Mouse (Mus musculus) spleen, postnatal 36 days (tissue): ENCODE measurements around the gene Chchd4.

Experiments
- DNase-seq, 2 experiments: peaks; one replicate each; pipeline ENCODE4 v3.0.0; 2022; ENCODE audit warnings: low spot score in 2 of 2, mixed read lengths in 1 of 2

Gene Chchd4

DNA sequence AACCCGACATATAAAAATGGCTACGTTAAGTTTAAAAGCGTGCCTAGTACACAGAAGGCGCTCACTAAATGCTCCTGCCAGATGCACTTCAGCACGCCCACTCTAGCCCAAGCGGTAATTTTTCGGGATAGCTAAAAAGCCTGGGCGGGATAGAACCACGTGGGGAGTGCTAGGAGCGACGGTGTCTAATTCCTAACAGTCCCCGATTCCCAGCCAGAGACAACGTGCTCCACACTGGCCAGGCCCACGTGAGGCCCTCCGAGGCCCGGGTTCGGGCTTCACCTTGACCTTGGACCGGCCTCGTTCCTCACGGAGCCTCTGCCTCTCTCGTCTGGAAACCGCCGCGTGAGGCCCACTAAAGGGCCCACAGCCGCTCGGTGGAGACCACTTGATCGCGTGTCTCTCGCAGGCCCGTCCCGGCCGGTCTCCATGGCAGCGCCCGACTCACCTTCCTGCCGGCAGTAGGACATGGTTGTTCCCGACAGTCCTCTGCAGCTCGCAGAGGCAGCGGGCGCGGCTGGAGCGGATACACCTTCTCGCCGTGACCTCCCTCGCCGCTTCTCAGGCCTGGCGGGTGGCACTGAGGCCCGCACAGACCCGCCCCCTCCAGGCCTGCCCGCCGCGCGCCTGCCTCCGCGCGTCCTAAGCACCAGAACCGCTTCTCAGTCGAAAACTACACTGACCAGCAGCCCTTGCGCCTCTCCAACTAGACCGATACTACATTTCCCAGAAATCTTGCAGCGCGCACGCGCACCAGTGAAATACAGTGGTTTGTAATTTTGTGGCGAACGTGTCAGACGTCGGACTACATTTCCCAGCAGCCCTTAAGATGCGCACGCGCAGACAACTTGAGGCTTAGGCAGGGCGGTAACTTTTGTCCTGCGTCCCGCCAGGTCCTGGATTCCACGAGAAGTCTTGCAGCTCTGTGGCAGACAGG, at the start of gene Chchd4, which contains the start of gene Tmem43:
Gene Chchd4 (minus strand): TSS at position 679 of the 937 bp plus-strand sequence.
Gene Tmem43 (plus strand): TSS at position 836 of the 937 bp plus-strand sequence.
- peak; percentile 99 to 100 for DNase-seq

GRCm38 (mm10) chr6:91522816-91523215, 49.5 kb upstream of the Chchd4 start:
- DNase-seq: no peak

- no peak for DNase-seq
These were observed 45.2 kb upstream of the Chchd4 start for GRCm38 (mm10) chr6:91518454-91519020.

- DNase-seq: peak; percentile 95 to 96
These were observed 42.5 kb upstream of the Chchd4 start, which contains the start of the genes Xpc and Lsm3 for GRCm38 (mm10) chr6:91515545-91516449. Xpc (minus strand) TSS chr6:91515888. Lsm3 (plus strand) TSS chr6:91515928.

DNA sequence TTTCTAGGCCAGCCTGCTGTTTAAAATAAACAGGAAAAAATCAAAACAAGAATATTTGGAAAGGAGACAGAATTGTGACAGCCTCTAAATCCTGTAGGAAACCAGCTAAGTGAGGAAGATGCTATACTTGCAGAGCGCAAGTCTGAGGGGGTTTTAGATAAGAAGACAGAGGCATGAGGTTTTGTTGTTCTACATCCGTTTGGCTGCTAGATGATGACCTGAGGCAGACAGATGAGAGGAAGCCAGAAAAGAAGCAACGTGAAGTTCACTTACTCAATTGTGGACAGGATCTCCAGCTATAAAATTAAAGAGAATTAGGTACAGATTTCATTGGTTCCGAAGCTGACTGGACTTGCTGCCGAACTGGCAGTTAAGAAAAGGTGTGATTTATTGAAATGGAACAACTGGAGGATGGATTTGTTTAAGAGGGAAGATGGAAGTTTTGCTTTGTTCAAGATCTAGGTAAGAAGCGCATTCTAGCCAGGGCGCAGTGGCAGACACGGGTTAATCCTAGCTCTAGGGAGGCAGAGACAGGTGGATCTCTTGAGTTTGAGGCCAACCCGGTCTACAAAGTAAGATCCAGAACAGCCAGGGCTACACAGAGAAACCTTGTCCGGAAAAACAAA, 41.5 kb upstream of the Chchd4 start:
- no peak for DNase-seq

DNA sequence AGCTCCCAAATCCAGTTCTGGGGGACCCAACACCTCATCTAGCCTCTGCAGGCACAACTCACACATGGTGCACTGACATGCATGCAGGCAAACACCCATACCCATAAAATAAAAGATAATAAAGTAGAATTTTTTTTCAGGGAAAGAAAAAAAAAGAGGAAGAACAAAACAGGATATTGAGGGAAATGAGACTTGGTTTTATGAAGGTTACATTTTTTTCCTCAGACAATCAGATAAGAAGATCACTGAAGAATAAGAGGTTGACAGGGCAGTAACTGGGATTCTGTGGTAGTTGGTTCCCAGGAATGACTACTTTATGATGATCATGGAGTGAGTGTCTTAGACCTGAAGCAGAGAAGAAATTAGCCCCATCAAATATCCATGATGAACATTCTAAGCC, 40.8 kb upstream of the Chchd4 start:
- no peak for DNase-seq

DNA sequence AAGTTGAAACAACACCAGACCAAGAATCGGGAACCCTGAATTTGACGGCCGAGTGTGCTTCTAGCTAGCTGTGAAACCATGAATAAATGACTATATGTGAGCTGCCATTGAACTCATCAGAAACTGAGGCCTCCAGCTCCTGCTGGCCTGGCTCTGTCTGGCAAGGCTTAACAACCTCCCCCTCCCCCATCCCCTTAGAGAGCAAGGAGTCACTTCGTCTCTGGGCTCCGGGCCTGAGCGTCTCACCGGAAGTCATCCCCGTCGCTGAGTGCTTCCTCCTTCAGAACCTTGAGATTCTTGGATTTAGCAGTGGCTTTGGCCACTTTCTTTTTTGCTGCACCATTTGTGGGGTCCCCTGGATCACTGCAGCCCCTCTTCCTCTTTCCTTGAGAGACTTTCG, 36.9 kb upstream of the Chchd4 start:
- no peak for DNase-seq

DNA sequence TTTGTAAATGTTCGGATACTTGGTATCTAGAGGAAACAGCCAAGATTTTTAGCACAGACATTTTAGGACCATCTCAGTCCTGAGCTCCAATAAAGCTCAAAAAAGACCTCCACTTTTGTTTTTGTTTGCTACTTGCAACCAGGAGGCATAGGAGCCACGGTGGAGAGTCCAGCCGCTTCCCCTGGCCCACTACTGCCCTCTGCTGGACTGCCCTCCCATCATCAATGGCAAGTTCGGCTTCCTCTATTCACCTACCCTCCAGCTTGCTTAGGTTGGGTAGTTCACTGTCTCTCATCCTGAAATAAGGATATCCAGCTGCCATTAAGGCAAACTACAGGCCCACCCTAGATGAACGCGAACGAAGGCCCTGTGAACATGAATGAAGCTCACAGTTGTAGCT, 36.0 kb upstream of the Chchd4 start:
- peak; percentile 57 to 59 for DNase-seq

DNA sequence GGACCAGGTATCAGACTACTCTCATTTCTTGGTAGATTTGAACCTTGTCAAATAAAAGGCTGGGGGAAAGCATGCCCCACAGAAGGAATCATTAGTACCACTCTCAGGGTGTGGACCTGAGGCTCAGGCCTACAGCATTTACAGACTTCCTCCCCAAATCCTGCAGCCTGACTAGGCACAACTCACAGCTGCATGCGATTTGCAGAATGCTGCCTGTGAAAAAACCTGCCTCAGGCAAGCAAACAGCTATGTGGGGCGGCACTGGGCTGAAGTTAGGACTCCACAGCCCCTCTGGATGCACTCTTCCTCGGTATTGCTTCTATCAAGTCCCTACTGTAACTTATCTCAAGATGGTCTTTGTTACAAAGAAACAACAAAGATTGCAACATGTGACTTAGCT, 34.7 kb upstream of the Chchd4 start:
- DNase-seq: no peak

DNA sequence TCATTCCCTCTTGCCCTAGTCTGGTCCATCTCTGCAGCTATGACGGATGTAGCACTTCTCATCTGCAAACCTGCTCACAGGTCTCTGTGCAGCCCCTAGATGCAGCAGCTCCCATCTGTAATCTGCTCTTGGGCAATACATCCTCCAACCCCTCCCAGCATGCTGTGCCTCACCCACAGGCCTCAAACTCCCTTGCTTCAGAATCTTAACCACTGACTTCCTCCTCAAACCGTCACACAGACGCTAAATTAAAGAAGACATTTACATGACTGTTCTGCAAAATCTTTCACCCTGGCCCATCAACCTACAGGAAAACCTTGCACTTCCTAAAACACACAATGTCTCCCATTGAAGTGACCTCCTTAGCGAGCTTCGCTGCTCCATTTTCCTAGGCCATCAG, 32.7 kb upstream of the Chchd4 start:
- DNase-seq: peak; percentile 35 to 49

- no peak for DNase-seq
These were observed 30.0 kb upstream of the Chchd4 start for GRCm38 (mm10) chr6:91503302-91503701.

DNA sequence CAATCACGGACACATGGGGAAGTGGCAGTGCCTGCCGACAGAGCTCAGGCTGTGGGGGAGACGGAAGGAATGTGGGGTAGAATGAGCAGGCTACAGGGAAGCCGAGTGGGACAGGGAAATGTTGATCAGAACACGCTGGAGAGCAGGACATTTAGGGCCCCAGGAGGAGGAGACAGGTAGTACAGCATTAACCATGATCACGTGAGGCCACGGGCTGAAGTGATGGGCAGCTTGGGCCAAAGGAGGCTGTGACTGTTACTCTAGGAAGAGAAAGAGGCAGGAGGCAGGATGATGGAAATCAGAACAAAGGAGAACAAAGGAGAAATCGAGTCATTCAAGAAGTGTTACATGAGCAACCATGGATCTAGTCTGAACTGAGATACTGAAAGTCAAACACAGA, 21.2 kb upstream of the Chchd4 start:
- no peak for DNase-seq

GRCm38 (mm10) chr6:91493053-91493452, 19.7 kb upstream of the Chchd4 start:
- no peak for DNase-seq

DNA sequence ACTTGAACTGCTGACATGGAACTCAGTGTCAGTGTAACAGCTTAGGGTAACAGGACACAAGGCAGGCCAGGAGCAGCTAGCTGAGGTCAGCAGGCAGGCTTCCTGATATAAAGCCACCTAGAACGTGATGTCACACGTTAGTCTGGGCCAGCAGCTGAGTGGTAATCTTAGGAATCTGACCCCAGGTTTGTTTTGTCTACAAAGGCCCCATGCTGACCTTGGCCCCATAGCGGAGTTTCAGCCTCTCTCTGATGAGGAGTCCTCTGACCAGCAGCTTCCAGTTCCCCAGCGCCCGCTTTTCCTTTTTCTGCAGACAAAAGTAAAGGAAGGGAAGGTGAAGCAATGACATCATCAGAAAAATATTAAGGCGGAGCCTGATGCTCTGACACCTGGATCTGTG, 17.7 kb upstream of the Chchd4 start:
- DNase-seq: no peak

- DNase-seq: no peak
These were observed 16.5 kb upstream of the Chchd4 start for GRCm38 (mm10) chr6:91489872-91490271.

DNA sequence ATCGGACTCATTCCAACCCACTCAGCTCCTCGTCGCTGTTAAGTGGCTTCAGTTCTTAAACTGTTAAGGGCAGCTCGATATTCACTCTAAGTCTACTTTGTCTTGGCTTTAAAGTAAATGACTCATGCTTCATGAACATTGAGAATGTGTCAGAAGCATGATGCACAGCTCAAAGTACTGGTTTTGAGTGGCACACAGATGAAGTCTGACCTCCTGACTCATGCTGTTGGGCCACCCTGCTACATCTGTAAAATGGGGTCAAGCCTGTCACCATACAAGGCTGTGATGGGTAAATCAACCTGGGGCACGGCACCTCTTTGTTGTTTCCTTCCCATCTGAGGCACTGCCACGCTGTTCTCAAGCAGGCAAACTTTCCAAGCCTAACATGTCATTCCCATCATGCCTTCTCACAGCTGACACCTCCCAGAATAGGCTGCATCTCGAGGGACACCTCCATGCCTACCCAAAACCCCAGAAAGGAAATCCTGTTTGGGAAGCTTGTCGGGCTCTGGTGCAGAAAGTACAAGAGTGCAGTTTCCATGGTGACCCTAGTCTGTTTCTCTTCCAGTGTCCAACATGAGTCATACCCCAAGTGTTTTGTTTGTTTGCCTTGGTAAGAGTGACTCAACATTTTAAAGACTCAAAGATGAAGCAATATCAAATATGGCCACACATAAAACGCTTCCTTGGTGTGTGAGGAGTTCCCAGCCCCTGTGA, 15.3 kb upstream of the Chchd4 start:
- DNase-seq: peak in 1 of 2 experiments; percentile 12

- no peak for DNase-seq
These were observed 13.5 kb upstream of the Chchd4 start for GRCm38 (mm10) chr6:91486736-91487453.

GRCm38 (mm10) chr6:91483371-91483770, 10.0 kb upstream of the Chchd4 start:
- no peak for DNase-seq

GRCm38 (mm10) chr6:91476541-91476940, 3.2 kb upstream of the Chchd4 start:
- no peak for DNase-seq
